Mouse (Mus musculus): ENCODE results near the gene Cisd3. TPM values are rescaled to one million over a fixed set of nuclear protein-coding genes. Genes with fewer than 3 reads are reported as not detected.

The Cisd3 gene
- 12.9 TPM for polyA plus RNA-seq (2014; fragmentation: Illumina TruSeq; extraction: RNeasy Lipid Tissue Mini Kit (QIAGEN cat#74804); ENCODE audit: low read depth, low replicate concordance)

GRCm38 (mm10) chr11:97685613-97686321 is at the start of gene Cisd3:
Cisd3 (plus strand) TSS chr11:97685826.

GRCm38 (mm10) chr11:97662893-97663527 is 22.6 kb upstream of the Cisd3 start, which contains the start of gene Mllt6:
Mllt6 (plus strand) TSS chr11:97663414.

GRCm38 (mm10) chr11:97700003-97700745 is 14.5 kb downstream of the Cisd3 start, which contains the start of gene Pcgf2:
Pcgf2 (minus strand) TSS chr11:97700497.

GRCm38 (mm10) chr11:97703039-97703826 is 17.6 kb downstream of the Cisd3 start, which contains the start of gene Psmb3:
Psmb3 (plus strand) TSS chr11:97703399.

Other genes starting within 250 kb of the Cisd3 start
- not detected for gene 4933428G20Rik, start 185.5 kb upstream of the Cisd3 start, polyA plus RNA-seq (2014; fragmentation: Illumina TruSeq; extraction: RNeasy Lipid Tissue Mini Kit (QIAGEN cat#74804); ENCODE audit: low read depth, low replicate concordance)
- gene Srcin1, start 109.6 kb upstream of the Cisd3 start, polyA plus RNA-seq (2014; fragmentation: Illumina TruSeq; extraction: RNeasy Lipid Tissue Mini Kit (QIAGEN cat#74804); ENCODE audit: low read depth, low replicate concordance), result 0.77 TPM
- gene Epop, start 56.1 kb upstream of the Cisd3 start, polyA plus RNA-seq (2014; fragmentation: Illumina TruSeq; extraction: RNeasy Lipid Tissue Mini Kit (QIAGEN cat#74804); ENCODE audit: low read depth, low replicate concordance), result not detected
- 4.9 TPM for gene Mllt6, start 22.4 kb upstream of the Cisd3 start, polyA plus RNA-seq (2014; fragmentation: Illumina TruSeq; extraction: RNeasy Lipid Tissue Mini Kit (QIAGEN cat#74804); ENCODE audit: low read depth, low replicate concordance)
- gene Pcgf2, start 14.7 kb downstream of the Cisd3 start, polyA plus RNA-seq (2014; fragmentation: Illumina TruSeq; extraction: RNeasy Lipid Tissue Mini Kit (QIAGEN cat#74804); ENCODE audit: low read depth, low replicate concordance), result 2.9 TPM
- 7.2 TPM for gene Psmb3, start 17.6 kb downstream of the Cisd3 start, polyA plus RNA-seq (2014; fragmentation: Illumina TruSeq; extraction: RNeasy Lipid Tissue Mini Kit (QIAGEN cat#74804); ENCODE audit: low read depth, low replicate concordance)
- 4.6 TPM for gene Pip4k2b, start 58.9 kb downstream of the Cisd3 start, polyA plus RNA-seq (2014; fragmentation: Illumina TruSeq; extraction: RNeasy Lipid Tissue Mini Kit (QIAGEN cat#74804); ENCODE audit: low read depth, low replicate concordance)
- gene Cwc25, start 80.7 kb downstream of the Cisd3 start, polyA plus RNA-seq (2014; fragmentation: Illumina TruSeq; extraction: RNeasy Lipid Tissue Mini Kit (QIAGEN cat#74804); ENCODE audit: low read depth, low replicate concordance), result 11.6 TPM
- not detected for gene 1700001P01Rik, start 90.1 kb downstream of the Cisd3 start, polyA plus RNA-seq (2014; fragmentation: Illumina TruSeq; extraction: RNeasy Lipid Tissue Mini Kit (QIAGEN cat#74804); ENCODE audit: low read depth, low replicate concordance)
- 1,275 TPM for gene Rpl23, start 96.6 kb downstream of the Cisd3 start, polyA plus RNA-seq (2014; fragmentation: Illumina TruSeq; extraction: RNeasy Lipid Tissue Mini Kit (QIAGEN cat#74804); ENCODE audit: low read depth, low replicate concordance)
- gene Lasp1, start 113.2 kb downstream of the Cisd3 start, polyA plus RNA-seq (2014; fragmentation: Illumina TruSeq; extraction: RNeasy Lipid Tissue Mini Kit (QIAGEN cat#74804); ENCODE audit: low read depth, low replicate concordance), result 32.3 TPM
- 3.2 TPM for gene B230217C12Rik, start 155.0 kb downstream of the Cisd3 start, polyA plus RNA-seq (2014; fragmentation: Illumina TruSeq; extraction: RNeasy Lipid Tissue Mini Kit (QIAGEN cat#74804); ENCODE audit: low read depth, low replicate concordance)
- 3.6 TPM for gene Fbxo47, start 198.3 kb downstream of the Cisd3 start, polyA plus RNA-seq (2014; fragmentation: Illumina TruSeq; extraction: RNeasy Lipid Tissue Mini Kit (QIAGEN cat#74804); ENCODE audit: low read depth, low replicate concordance)